Mouse (Mus musculus) midbrain, embryonic 13.5 days (tissue): Measurements from ENCODE around the gene Cdc37. TPM values are rescaled to one million over a fixed set of nuclear protein-coding genes. Genes with fewer than 3 reads are reported as not detected.

Source experiments
- ATAC-seq: fragments of 200-750 bp; cut with Nextera tagmentation; 2 replicates; pipeline ENCODE4 v1.8.0; 2017; ENCODE audit warnings: mild to moderate bottlenecking, moderate TSS enrichment, moderate library complexity
- H3K27ac ChIP-seq: fragments of 300-500 bp; sonication (generic); 2 replicates; pipeline ENCODE4 v1.5.1; 2015; ENCODE audit warnings: inconsistent platforms, mild to moderate bottlenecking, moderate library complexity
- H3K27me3 ChIP-seq: fragments of 300-500 bp; sonication (generic); 2 replicates; pipeline ENCODE4 v1.6.1; 2015; ENCODE audit warnings: mild to moderate bottlenecking, inconsistent platforms
- H3K36me3 ChIP-seq: fragments of 300-500 bp; sonication (generic); 2 replicates; pipeline ENCODE4 v1.6.1; 2015; ENCODE audit warnings: mild to moderate bottlenecking, inconsistent platforms
- H3K4me1 ChIP-seq: fragments of 300-500 bp; sonication (generic); replicated peaks from 2 replicates; pipeline ENCODE4 v1.6.1; 2015; ENCODE audit warnings: inconsistent platforms
- H3K4me2 ChIP-seq: fragments of 300-500 bp; sonication (generic); replicated peaks from 2 replicates; pipeline ENCODE4 v1.6.1; 2015; ENCODE audit warnings: moderate library complexity, mild to moderate bottlenecking, inconsistent platforms
- H3K4me3 ChIP-seq: fragments of 300-500 bp; sonication (generic); replicated peaks from 2 replicates; pipeline ENCODE4 v1.5.1; 2015; ENCODE audit warnings: mild to moderate bottlenecking, inconsistent platforms
- H3K9ac ChIP-seq: fragments of 300-500 bp; sonication (generic); replicated peaks from 2 replicates; pipeline ENCODE4 v1.6.1; 2015; ENCODE audit warnings: mild to moderate bottlenecking, inconsistent platforms
- H3K9me3 ChIP-seq: fragments of 300-500 bp; sonication (generic); 2 replicates; pipeline ENCODE4 v1.6.1; 2016; ENCODE audit warnings: mild to moderate bottlenecking, inconsistent platforms
- WGBS: fragments of 180-500 bp; shearing (Covaris S2); methylation state at CpG from one replicate; pipeline ENCODE4 v1.1.7; 2015; 5-methylcytosine and 5-hydroxymethylcytosine counted together
- polyA plus RNA-seq: library from polyadenylated mRNA; unstranded; fragments of >200 nt; fragmentation: Nextera tagmentation; extraction: Ambion mirVana; gene quantifications from 2 replicates; pipeline ENCODE4 v1.2.1, GENCODE M21; 2015

Cdc37 gene
- polyA plus RNA-seq, 1 experiment from 2014 or later: 233 TPM

- WGBS: 6% methylated on average over 37 of the region's 37 CpGs
- H3K27ac ChIP-seq: peak within 1 kb of the TSS; percentile 74
Measured at GRCm38 (mm10) chr9:21131059-21131956, 18.5 kb downstream of the Cdc37 start, which contains the start of gene Tyk2. Gene Tyk2 (minus strand): TSS chr9:21131243.

GRCm38 (mm10) chr9:21126259-21126627 is 23.5 kb downstream of the Cdc37 start:
- H3K9ac ChIP-seq: no peak overlapping the region
- H3K9me3 ChIP-seq: no peaks in the 10 kb centered on the region
- no peaks in the 10 kb centered on the region for H3K27me3 ChIP-seq
- peaks cover 6% of the 10 kb centered on the region for H3K4me1 ChIP-seq
- no peak overlapping the region for H3K27ac ChIP-seq
- 88% methylated on average over 2 of the region's 2 CpGs for WGBS
- no peak overlapping the region for H3K4me2 ChIP-seq
- H3K4me3 ChIP-seq: no peak overlapping the region
- peaks cover 60% of the 10 kb centered on the region for H3K36me3 ChIP-seq
- ATAC-seq: no peak

More at GRCm38 (mm10) chr9:21131059-21131956, 18.5 kb downstream of the Cdc37 start, which contains the start of gene Tyk2:
- H3K9ac ChIP-seq: peak within 1 kb of the TSS; percentile 69
- H3K36me3 ChIP-seq: peaks cover 17% of the 10 kb centered on the region
- H3K4me2 ChIP-seq: peak within 1 kb of the TSS; percentile 68
- no peaks in the 10 kb centered on the region for H3K27me3 ChIP-seq
- H3K4me3 ChIP-seq: peak within 1 kb of the TSS; percentile 58
- peak; percentile 98 for ATAC-seq
- H3K4me1 ChIP-seq: peaks cover 6% of the 10 kb centered on the region
- H3K9me3 ChIP-seq: no peaks in the 10 kb centered on the region

GRCm38 (mm10) chr9:21125502-21126258 is 24.1 kb downstream of the Cdc37 start:
- Histone ChIP-seq H3K4me3 (no peak overlapping the region), H3K36me3 (peaks cover 65% of the 10 kb centered on the region)

GRCm38 (mm10) chr9:21124837-21125236 is 24.9 kb downstream of the Cdc37 start:
- H3K9me3 ChIP-seq: no peaks in the 10 kb centered on the region
- H3K4me2 ChIP-seq: no peak overlapping the region
- 83% methylated on average over 5 of the region's 5 CpGs for WGBS
- no peaks in the 10 kb centered on the region for H3K27me3 ChIP-seq
- peaks cover 71% of the 10 kb centered on the region for H3K36me3 ChIP-seq
- H3K9ac ChIP-seq: no peak overlapping the region
- H3K27ac ChIP-seq: no peak overlapping the region
- no peak overlapping the region for H3K4me3 ChIP-seq
- no peaks in the 10 kb centered on the region for H3K4me1 ChIP-seq
- ATAC-seq: no peak

More at GRCm38 (mm10) chr9:21125502-21126258, 24.1 kb downstream of the Cdc37 start:
- no peaks in the 10 kb centered on the region for H3K27me3 ChIP-seq
- no peak for ATAC-seq
- no peak overlapping the region for H3K4me2 ChIP-seq
- 89% methylated on average over 9 of the region's 9 CpGs for WGBS
- H3K9me3 ChIP-seq: no peaks in the 10 kb centered on the region
- no peak overlapping the region for H3K9ac ChIP-seq
- no peak overlapping the region for H3K27ac ChIP-seq
- peaks cover 6% of the 10 kb centered on the region for H3K4me1 ChIP-seq

GRCm38 (mm10) chr9:21121483-21121882 is 28.3 kb downstream of the Cdc37 start:
- 90% methylated on average over 16 of the region's 16 CpGs for WGBS
- Histone ChIP-seq H3K4me2 (no peak overlapping the region), H3K9ac (no peak overlapping the region), H3K27me3 (no peaks in the 10 kb centered on the region), H3K4me3 (no peak overlapping the region), H3K27ac (no peak overlapping the region), H3K9me3 (no peaks in the 10 kb centered on the region), H3K36me3 (peaks cover 56% of the 10 kb centered on the region), H3K4me1 (no peaks in the 10 kb centered on the region)
- no peak for ATAC-seq

- H3K4me2 ChIP-seq: no peak overlapping the region
- no peak for ATAC-seq
- H3K27ac ChIP-seq: no peak overlapping the region
- 82% methylated on average over 6 of the region's 6 CpGs for WGBS
- peaks cover 20% of the 10 kb centered on the region for H3K36me3 ChIP-seq
- H3K4me3 ChIP-seq: no peak overlapping the region
- no peaks in the 10 kb centered on the region for H3K9me3 ChIP-seq
- no peaks in the 10 kb centered on the region for H3K27me3 ChIP-seq
- H3K9ac ChIP-seq: no peak overlapping the region
- no peaks in the 10 kb centered on the region for H3K4me1 ChIP-seq
Measured at GRCm38 (mm10) chr9:21117073-21117472, 32.7 kb downstream of the Cdc37 start.

- no peak overlapping the region for H3K4me3 ChIP-seq
- WGBS: 92% methylated on average over 8 of the region's 8 CpGs
- no peaks in the 10 kb centered on the region for H3K9me3 ChIP-seq
- H3K4me1 ChIP-seq: no peaks in the 10 kb centered on the region
- no peak overlapping the region for H3K9ac ChIP-seq
- no peak overlapping the region for H3K4me2 ChIP-seq
- no peak for ATAC-seq
- no peak overlapping the region for H3K27ac ChIP-seq
- peaks cover 7% of the 10 kb centered on the region for H3K36me3 ChIP-seq
- no peaks in the 10 kb centered on the region for H3K27me3 ChIP-seq
Measured at GRCm38 (mm10) chr9:21115105-21115504, 34.7 kb downstream of the Cdc37 start.

- Histone ChIP-seq H3K27ac (no peak overlapping the region), H3K27me3 (no peaks in the 10 kb centered on the region)
- 91% methylated on average over 7 of the region's 7 CpGs for WGBS
Measured at GRCm38 (mm10) chr9:21114190-21114589, 35.6 kb downstream of the Cdc37 start.

GRCm38 (mm10) chr9:21113751-21114150 is 36.0 kb downstream of the Cdc37 start:
- ATAC-seq: no peak
- WGBS: 95% methylated on average over 6 of the region's 6 CpGs
- H3K27me3 ChIP-seq: no peaks in the 10 kb centered on the region
- no peaks in the 10 kb centered on the region for H3K4me1 ChIP-seq
- H3K4me2 ChIP-seq: no peak overlapping the region
- H3K4me3 ChIP-seq: no peak overlapping the region
- H3K27ac ChIP-seq: no peak overlapping the region
- H3K9ac ChIP-seq: no peak overlapping the region
- H3K36me3 ChIP-seq: peaks cover 14% of the 10 kb centered on the region; the same call in 1 of the 2 replicates
- no peaks in the 10 kb centered on the region for H3K9me3 ChIP-seq

More at GRCm38 (mm10) chr9:21114190-21114589, 35.6 kb downstream of the Cdc37 start:
- peaks cover 9% of the 10 kb centered on the region; the same call in 1 of the 2 replicates for H3K36me3 ChIP-seq
- H3K4me2 ChIP-seq: no peak overlapping the region
- H3K4me1 ChIP-seq: no peaks in the 10 kb centered on the region
- no peaks in the 10 kb centered on the region for H3K9me3 ChIP-seq
- no peak overlapping the region for H3K4me3 ChIP-seq
- H3K9ac ChIP-seq: no peak overlapping the region
- no peak for ATAC-seq

- Histone ChIP-seq H3K36me3 (peaks cover 24% of the 10 kb centered on the region; the same call in 1 of the 2 replicates), H3K9ac (no peak overlapping the region), H3K27me3 (no peaks in the 10 kb centered on the region), H3K4me3 (no peak overlapping the region), H3K27ac (no peak overlapping the region), H3K4me1 (no peaks in the 10 kb centered on the region), H3K4me2 (no peak overlapping the region), H3K9me3 (no peaks in the 10 kb centered on the region)
- 46% methylated on average over 23 of the region's 23 CpGs for WGBS
- no peak for ATAC-seq
Measured at GRCm38 (mm10) chr9:21107607-21108237, 42.1 kb downstream of the Cdc37 start.

- H3K27ac ChIP-seq: no peak overlapping the region
- no peaks in the 10 kb centered on the region for H3K27me3 ChIP-seq
- peaks cover 24% of the 10 kb centered on the region; the same call in 1 of the 2 replicates for H3K36me3 ChIP-seq
- no peak overlapping the region for H3K4me3 ChIP-seq
- ATAC-seq: no peak
- H3K4me1 ChIP-seq: no peaks in the 10 kb centered on the region
- no peak overlapping the region for H3K4me2 ChIP-seq
- no peak overlapping the region for H3K9ac ChIP-seq
- WGBS: 80% methylated on average over 5 of the region's 5 CpGs
- no peaks in the 10 kb centered on the region for H3K9me3 ChIP-seq
Measured at GRCm38 (mm10) chr9:21105760-21106564, 43.8 kb downstream of the Cdc37 start.
